Mouse (Mus musculus) olfactory bulb, adult 2 months (tissue): Measurements from ENCODE around the gene Atf4.

ENCODE experiments used
- CTCF ChIP-seq: fragments of 200-500 bp; IDR thresholded peaks from 2 replicates; pipeline ENCODE4 v1.5.1; 2012; ENCODE audit warnings: low read depth, mild to moderate bottlenecking, low read length, moderate library complexity; ENCODE audit not compliant: insufficient read depth
- POLR2A ChIP-seq: fragments of 200-500 bp; IDR thresholded peaks from 2 replicates; pipeline ENCODE4 v1.6.1; 2012; ENCODE audit warnings: mild to moderate bottlenecking, low read depth, low read length, moderate library complexity; ENCODE audit not compliant: insufficient read depth

GRCm38 (mm10) chr15:80277625-80278024, 22.6 kb downstream of the Atf4 start:
- TF ChIP-seq POLR2A (no peak), CTCF (no peak)
